Mouse (Mus musculus) regulatory T cell (primary cell): Measurements from ENCODE around the gene Prkcq.

Experiments
- in situ Hi-C: fragments of 300-600 bp; cut with MboI, MseI; formaldehyde crosslinking; loops from one replicate; pipeline ENCODE4 v1.15.1; 2025; ENCODE audit warnings: high pct_unique_total_duplicates

Gene Prkcq

DNA sequence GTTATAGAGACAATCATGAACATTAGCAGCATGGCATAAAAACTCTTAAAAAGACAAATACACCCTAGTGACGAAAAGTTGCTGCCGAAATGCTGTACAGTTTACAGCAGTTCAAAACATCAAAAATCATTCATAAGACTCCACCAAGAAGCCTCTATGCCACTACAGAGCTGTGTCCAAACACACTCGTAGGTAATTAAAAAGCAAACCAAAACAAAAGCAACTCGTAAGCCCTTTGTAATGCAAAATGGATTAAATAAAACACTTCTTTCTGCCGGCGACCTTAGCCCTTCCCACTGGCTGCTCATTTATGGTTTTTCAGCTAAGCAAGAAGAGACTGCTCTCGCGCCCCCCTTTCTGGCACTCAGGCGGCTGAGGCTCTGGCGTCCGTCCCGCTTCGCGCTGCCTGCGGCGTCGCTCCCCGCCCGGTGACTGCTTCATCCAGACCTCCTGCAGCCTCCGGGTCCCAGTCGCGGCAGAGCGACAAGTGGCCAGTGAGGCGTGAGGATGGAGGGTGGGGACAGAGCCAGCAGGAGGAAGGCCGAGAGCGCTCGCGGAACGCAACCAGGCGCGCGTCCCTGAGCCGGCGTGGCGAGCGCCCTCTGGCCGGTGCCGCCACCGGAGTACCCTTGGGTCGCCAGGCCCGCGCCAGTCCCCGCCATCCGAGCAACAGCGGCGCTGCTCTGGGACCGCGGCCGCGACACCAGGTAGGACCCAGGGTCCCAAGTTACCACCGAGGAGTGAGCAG, at the start of gene Prkcq:
Gene Prkcq, plus strand, starts transcription at position 355 of the 748 bp plus-strand sequence.
- in situ Hi-C loops = loop anchor here (10.0 to 25.0 kb wide), 2 partner anchors 473 to 1240 kb away; partner anchors contain the start of genes Il2ra and Mindy3

DNA sequence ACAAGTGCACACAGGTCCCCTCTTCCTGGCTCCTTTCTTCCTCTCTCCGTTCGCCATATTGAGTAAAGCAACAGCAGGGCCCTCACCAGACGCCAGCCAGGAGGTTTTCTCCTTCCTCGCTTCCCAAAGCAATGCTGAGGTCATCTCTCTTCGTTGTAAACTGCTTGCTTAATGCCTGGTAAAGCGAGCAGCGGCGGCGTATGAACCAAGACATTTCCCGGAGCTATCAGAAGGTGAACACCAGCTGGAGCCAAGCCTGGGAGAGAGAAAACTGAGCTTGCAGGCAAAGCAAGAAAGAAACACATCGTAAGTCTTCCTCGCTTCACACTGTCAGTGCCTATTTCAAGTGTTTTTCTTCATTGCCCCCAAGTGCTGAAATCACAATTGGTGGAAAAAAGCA, 41.0 kb upstream of the Prkcq start:
- in situ Hi-C loops = no loop called here

DNA sequence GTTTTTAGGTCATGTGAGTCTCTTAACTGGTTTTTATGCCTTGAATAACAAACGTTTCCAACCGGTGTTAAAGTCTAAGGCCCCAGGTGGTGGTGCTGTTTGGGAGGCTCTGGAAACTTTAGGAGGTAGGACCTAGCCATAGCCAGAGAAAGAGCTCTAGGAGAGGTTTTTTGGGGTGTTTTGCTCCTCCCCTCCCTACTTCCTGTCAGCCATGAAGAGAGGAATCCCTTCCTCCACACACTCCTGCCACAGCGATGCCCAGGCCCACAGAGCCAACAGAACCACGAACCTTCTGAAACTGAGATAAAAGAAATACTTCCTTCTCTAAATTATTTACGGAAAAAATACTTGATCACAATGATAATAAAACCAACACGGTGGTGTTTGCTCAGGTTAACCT, 36.2 kb upstream of the Prkcq start:
- in situ Hi-C loops = no loop called here

DNA sequence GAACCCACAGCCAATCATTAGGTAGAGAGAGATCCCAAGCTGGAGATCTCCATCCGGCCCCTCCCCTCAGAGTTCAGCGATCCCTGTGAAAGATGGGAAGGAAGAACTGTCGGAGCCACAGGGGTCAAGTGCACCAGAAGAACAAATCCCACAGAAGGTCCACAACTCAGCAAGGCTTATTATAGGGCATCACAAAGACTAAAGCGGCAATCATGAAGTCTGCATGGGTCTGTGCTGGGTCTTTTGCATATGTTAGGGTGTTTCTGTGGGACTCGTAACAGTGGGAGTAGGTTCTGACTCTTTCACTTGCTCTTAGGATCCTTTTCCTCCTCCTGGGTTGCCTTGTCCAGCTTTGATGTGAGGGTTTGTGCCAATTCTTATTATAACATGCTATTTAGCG, 33.8 kb upstream of the Prkcq start:
- in situ Hi-C loops = no loop called here

DNA sequence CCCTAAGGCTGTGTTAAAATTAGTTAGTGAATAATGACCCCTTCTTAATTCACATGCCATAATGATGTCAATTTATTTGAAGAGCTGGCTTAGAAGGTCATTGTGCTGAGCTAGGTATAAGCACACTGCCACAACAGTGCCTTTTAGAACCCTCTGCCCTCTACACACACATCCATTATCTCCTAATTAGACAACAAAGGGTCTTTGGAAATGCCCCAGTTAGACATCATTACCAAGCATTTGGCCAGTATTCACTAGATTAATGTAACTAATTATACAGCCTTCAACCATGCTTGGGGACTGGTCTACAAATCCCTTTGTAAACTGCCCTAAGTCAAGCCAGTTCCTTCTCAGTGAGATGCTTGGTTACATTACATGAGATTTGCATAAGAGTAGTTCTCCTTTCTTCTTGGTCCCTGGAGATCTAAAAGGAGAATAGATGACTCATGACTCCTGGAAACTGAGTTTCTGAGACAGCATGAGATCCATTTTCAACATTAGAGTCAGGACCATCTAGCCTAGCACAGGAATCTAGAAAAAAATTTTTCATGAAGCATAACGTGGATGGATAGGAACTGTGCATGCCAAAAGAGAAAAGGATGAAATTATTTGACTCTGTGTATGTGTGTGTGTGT, 32.3 kb upstream of the Prkcq start:
- in situ Hi-C loops = no loop called here

DNA sequence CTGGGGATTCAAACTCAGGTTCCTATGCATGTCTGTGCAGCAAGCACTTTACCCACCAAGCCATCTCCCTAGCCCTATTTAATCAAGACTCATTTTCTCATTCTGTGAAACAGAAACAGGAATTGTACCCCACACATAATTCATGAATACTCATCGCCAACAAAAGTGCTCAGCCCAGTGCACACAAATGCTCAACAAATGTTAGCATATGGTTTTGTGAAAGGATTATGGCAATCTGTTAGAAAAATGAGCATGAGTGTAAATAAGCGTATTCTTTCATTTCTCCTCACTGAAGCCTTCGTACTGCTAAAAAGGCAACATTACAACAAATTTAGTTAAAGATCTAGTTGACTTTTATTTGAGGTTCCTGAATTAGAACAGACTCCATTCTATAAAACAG, 31.5 kb upstream of the Prkcq start:
- in situ Hi-C loops = no loop called here

GRCm38 (mm10) chr2:11149091-11149490, 22.8 kb upstream of the Prkcq start:
- in situ Hi-C loops = no loop called here

- in situ Hi-C loops = loop anchor here (25.0 kb wide), 1 partner anchor 1261 kb away; the partner anchor contains the start of gene Mindy3
Observed at GRCm38 (mm10) chr2:11150975-11151374, 20.9 kb upstream of the Prkcq start.

DNA sequence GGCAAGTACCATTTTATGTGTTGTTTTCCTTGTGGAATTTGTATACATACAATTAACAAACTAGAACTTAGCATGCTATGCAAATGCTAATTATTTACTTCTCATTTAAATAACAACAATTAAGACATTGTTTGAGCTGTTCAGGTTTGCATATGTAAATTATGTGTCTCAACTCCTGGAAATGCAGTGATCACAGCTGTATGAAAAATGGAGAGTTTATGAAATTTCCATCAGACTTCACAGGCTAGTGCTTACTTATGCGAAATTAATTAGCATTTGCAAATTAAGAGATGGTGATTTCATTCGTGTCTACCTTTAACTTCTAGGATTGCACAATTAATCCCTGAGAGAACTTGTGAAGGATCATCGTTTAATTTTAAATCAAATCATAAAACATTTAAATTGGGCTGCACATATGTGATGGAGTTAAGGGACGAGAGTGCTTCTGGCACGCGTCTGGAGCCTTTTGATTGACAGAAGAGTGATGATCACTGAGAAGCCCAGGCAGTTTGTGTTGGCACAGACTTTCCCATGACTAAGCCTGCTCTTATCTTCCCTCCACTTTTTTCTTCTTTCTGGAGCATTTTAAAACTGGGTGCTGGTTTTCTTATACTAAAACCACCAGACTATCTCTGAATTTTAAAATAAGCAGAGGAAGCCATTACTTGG, 20.1 kb upstream of the Prkcq start:
- in situ Hi-C loops = loop anchor here (25.0 kb wide), 1 partner anchor 1261 kb away; the partner anchor contains the start of gene Mindy3

GRCm38 (mm10) chr2:11159641-11160040, 12.3 kb upstream of the Prkcq start:
- in situ Hi-C loops = loop anchor here (5.0 to 25.0 kb wide), 2 partner anchors 47 to 1253 kb away; partner anchors contain the start of gene Mindy3

- in situ Hi-C loops = loop anchor here (5.0 to 25.0 kb wide), 2 partner anchors 48 to 1252 kb away; partner anchors contain the start of gene Mindy3
Observed at GRCm38 (mm10) chr2:11160696-11161095, 11.2 kb upstream of the Prkcq start.

- in situ Hi-C loops = loop anchor here (5.0 to 25.0 kb wide), 2 partner anchors 49 to 1251 kb away; partner anchors contain the start of gene Mindy3
Observed at GRCm38 (mm10) chr2:11161336-11161735, 10.6 kb upstream of the Prkcq start.

DNA sequence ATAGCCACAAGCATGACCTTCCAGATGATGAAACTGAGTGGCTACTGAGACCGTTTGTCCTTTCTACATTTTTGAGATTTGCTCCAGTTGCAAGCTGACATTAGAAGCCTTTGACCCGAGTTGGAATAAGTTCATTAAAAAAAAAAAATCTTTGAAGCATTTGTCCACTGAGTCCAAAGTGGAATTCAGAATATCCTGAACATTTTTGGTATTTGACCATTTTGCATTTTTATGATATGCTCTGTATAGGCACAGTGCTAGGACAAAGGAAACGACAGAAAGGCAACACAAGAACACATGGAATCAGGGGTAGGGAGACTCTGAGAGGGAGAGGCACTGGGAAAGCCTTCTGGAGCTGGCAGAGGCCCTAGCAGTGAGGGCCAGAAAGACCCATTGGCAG, 9.2 kb upstream of the Prkcq start:
- in situ Hi-C loops = loop anchor here (5.0 to 25.0 kb wide), 2 partner anchors 50 to 1250 kb away; partner anchors contain the start of gene Mindy3

DNA sequence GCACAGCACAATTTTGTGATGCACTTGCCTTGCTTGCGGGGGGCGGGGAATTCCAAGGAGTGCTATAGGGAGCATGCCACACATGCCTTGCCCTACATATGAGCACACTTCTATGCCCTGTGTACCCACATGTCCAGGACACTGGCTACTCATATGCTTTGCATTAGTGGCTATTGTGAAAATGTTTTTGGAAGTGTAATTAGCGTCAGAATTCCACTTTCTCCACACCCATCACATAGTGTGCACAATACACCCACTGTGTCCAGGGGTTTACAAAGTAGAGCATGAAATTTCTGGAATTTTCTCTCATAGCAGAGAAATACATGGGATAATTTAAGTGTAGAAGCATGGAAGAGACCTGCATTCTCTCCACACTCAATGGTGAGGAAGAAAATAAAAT, 7.7 kb upstream of the Prkcq start:
- in situ Hi-C loops = loop anchor here (5.0 to 25.0 kb wide), 2 partner anchors 52 to 1248 kb away; partner anchors contain the start of gene Mindy3

GRCm38 (mm10) chr2:11169721-11170335, 2.1 kb upstream of the Prkcq start:
- in situ Hi-C loops = loop anchor here (10.0 to 25.0 kb wide), 2 partner anchors 475 to 1242 kb away; partner anchors contain the start of genes Il2ra and Mindy3

DNA sequence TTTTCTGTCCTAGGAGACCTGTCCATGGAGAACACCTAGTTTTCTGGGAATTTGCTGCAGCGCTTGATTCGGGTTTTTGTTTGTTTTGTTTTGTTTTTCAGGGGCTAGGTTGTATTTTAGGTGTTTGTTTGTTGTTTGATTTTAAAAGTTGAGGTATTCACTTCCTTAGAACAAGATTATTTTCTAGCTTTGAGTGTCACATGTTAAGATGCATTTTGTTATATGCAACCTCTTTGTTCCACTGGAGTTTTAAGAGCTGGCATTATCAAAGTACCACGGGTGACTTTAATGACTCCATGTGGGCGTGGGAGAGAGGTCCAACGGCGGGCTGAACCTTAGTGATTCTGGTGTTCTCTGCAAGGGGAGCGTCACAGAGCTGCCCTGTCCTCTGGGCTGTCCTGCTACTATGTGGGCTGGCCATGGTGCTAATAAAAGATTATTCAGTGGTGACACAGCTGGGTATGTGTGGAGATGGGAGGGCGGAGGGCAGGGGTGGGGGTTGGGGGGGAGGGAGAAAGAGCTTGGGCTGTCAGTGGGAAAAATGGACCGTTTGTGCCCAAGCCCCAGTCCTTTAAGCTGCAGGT, 1.0 kb downstream of the Prkcq start:
- in situ Hi-C loops = loop anchor here (10.0 to 25.0 kb wide), 2 partner anchors 472 to 1239 kb away; partner anchors contain the start of genes Il2ra and Mindy3

DNA sequence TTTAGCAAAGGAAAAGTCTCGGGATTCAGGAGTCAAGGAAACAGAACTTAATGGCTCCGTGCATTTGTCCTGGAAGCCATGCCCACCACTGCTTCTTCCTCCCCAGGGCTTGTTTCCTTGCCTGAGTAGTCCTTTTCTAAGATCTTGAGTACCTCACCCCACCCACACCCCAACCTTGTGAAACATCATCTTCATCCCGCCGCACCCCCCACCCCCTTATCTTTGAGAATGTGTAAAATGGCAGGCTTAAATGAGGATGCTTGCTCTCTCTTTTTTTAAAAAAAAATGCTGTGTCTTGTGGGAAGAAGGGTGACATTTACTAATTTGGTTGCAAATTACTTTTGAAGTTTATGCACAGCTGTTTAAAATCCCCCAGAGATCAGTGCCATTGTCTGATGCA, 1.6 kb downstream of the Prkcq start:
- in situ Hi-C loops = loop anchor here (10.0 to 25.0 kb wide), 2 partner anchors 471 to 1239 kb away; partner anchors contain the start of genes Il2ra and Mindy3

DNA sequence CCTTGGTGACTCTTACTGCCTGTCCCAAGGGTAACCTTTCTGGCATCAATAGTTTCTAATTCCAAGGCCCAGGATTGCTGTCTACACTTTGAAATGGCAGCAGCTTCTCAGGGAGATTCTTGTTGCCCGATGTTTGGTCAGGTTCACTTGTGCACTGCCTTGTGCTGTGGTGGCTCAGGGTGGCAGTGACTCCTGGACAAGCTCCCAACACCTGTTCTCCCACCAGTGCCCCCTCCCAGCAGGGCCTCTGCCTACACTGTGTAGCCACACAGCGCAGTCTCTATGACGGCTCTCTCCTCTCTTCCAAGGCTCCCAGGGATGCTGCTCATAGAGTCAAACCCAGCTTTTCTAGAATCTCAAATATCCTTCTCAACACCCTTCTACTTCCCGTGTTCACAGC, 2.2 kb downstream of the Prkcq start:
- in situ Hi-C loops = loop anchor here (10.0 to 25.0 kb wide), 2 partner anchors 471 to 1238 kb away; partner anchors contain the start of genes Il2ra and Mindy3

DNA sequence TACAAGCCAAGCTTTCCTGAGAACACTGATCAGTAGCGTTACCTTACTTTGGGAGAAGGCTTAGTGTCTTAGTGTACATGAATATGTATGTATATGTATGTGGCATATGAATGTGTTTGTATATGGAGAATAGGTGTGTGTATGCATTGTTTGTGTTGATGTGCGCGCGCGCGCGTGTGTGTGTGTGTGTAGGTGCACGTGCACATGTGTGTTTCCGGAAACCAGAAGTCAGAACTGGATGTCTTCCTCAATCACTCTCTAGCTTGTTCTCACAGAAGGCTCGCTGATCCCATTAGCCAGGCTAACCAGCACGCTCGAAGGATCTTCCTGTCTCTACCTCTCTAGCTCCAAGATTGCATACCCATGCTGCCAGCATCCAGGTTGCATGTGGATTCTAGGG, 6.0 kb downstream of the Prkcq start:
- in situ Hi-C loops = loop anchor here (10.0 kb wide), 1 partner anchor 467 kb away; the partner anchor contains the start of gene Il2ra

GRCm38 (mm10) chr2:11181510-11181909, 9.6 kb downstream of the Prkcq start:
- in situ Hi-C loops = no loop called here

DNA sequence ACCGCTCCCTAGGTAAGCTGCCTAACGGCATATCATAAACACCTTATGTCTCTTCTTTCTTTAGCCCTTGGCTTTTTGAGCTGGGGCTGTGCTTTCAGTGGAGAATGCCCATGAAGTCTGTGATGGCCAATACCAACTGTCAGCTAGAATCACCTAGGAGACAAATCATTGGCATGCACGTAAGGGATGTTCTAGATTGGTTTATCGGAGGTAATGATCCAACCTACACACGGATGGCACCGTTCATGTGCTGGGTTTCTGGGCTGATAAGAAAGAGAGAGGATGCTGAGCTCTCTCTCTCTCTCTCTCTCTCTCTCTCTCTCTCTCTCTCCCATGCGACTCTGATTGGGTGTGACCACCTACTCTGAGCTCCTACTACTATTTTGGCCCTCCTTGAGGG, 10.2 kb downstream of the Prkcq start:
- in situ Hi-C loops = no loop called here
